In the genomic region with DNA sequence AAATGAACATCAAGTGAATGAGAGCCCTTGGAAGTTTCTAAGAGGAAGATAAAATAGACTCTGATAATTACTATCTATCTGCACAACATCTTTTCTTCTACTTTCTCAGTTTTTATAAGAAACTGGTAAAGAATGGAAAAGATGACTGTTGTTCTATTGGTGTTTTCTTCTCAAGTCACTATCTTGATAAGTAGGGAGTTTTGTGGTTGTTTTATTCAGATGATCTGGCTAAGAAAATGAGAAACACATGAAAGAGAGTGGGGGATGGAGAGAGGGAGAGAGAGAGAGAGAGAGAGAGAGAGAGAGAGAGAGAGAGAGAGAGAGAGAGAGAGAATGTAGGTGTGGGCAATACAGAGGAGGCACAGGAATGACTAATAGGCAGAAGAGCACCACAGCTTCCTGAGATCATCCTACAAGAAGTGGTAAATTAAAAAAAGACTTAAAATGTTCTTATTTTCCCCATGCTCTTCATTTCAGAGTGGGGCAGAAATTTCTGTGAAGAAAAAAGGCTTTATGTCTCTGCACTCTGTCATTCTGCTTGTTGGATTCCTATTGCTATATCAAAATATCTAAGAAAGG, we compare ENCODE assay signal across 13 mouse cellular contexts.
"Had no signal": no experiment of that assay in that cellular context is flagged by ENCODE, and none has a peak within 500 bp of the region (broad histone marks: within the 10 kb centered on the region; RNA-seq: fewer than 3 reads in every experiment).

No protein-coding gene starts in this region.

- DNase-seq: kidney, adult 8-10 months; kidney, postnatal 10 days; kidney, postnatal 36 days; liver; liver, embryonic 13.5 days; lung, adult 2 months; lung, postnatal 14 days; lung, postnatal 4 days; midbrain, embryonic 14.5 days; right cerebral cortex, adult 18-20 months; right cerebral cortex, postnatal 14 days; right cerebral cortex, postnatal 4 days; thymus, postnatal 36 days had no signal
